Mouse (Mus musculus) embryo, embryonic 11 days (tissue): ENCODE measurements around the gene Yaf2.
"Not testable (repeated sequence)": the region's sequence is repeated elsewhere in the genome, so short reads cannot be mapped to it uniquely, and the experiment has no call there.

Experiments
- DNase-seq: peaks from one replicate; pipeline ENCODE4 v3.0.0-alpha.2; 2015

The Yaf2 gene

GRCm38 (mm10) chr15:93336925-93337761 is at the start of gene Yaf2:
TSS of gene Yaf2 (minus strand) at chr15:93336935.
- DNase-seq = peak; percentile 95

- DNase-seq = no peak
Measured at GRCm38 (mm10) chr15:93381337-93381736, 44.6 kb upstream of the Yaf2 start.

GRCm38 (mm10) chr15:93379177-93379576 is 42.4 kb upstream of the Yaf2 start:
- DNase-seq = peak; percentile 16

- no peak for DNase-seq
Measured at GRCm38 (mm10) chr15:93375696-93376095, 39.0 kb upstream of the Yaf2 start.

- not testable (repeated sequence) for DNase-seq
Measured at GRCm38 (mm10) chr15:93372525-93373119, 35.9 kb upstream of the Yaf2 start.

- DNase-seq = no peak
Measured at GRCm38 (mm10) chr15:93371838-93372237, 35.1 kb upstream of the Yaf2 start.

GRCm38 (mm10) chr15:93368558-93368957 is 31.8 kb upstream of the Yaf2 start:
- DNase-seq = no peak

GRCm38 (mm10) chr15:93365561-93365960 is 28.8 kb upstream of the Yaf2 start:
- DNase-seq = no peak

GRCm38 (mm10) chr15:93358346-93359095 is 21.8 kb upstream of the Yaf2 start:
- DNase-seq = no peak

GRCm38 (mm10) chr15:93340630-93341379 is 4.1 kb upstream of the Yaf2 start:
- no peak for DNase-seq

- no peak for DNase-seq
Measured at GRCm38 (mm10) chr15:93336658-93336924, 144 bp downstream of the Yaf2 start.

- peak; percentile 83 for DNase-seq
Measured at GRCm38 (mm10) chr15:93335821-93336657, 696 bp downstream of the Yaf2 start.

- DNase-seq = no peak
Measured at GRCm38 (mm10) chr15:93331256-93331655, 5.5 kb downstream of the Yaf2 start.

GRCm38 (mm10) chr15:93327235-93327634 is 9.5 kb downstream of the Yaf2 start:
- no peak for DNase-seq

- DNase-seq = no peak
Measured at GRCm38 (mm10) chr15:93326651-93327050, 10.1 kb downstream of the Yaf2 start.

GRCm38 (mm10) chr15:93325360-93325759 is 11.4 kb downstream of the Yaf2 start:
- no peak for DNase-seq

GRCm38 (mm10) chr15:93318781-93319180 is 18.0 kb downstream of the Yaf2 start:
- DNase-seq = no peak

- DNase-seq = not testable (repeated sequence)
Measured at GRCm38 (mm10) chr15:93310304-93310703, 26.4 kb downstream of the Yaf2 start.

GRCm38 (mm10) chr15:93298197-93298596 is 38.5 kb downstream of the Yaf2 start:
- no peak for DNase-seq

- no peak for DNase-seq
Measured at GRCm38 (mm10) chr15:93294483-93294882, 42.3 kb downstream of the Yaf2 start.

GRCm38 (mm10) chr15:93288321-93288720 is 48.4 kb downstream of the Yaf2 start:
- no peak for DNase-seq

- DNase-seq = no peak
Measured at GRCm38 (mm10) chr15:93287628-93288027, 49.1 kb downstream of the Yaf2 start.
